Mouse (Mus musculus): ENCODE data around the gene Ackr4. TPM values are rescaled to one million over a fixed set of nuclear protein-coding genes. Genes with fewer than 3 reads are reported as not detected.
A peak's percentile ranks its signal among the peaks of the same experiment; 100 is the strongest.

Gene Ackr4
- 1.3 and 1.5 TPM in 2 replicates for polyA plus RNA-seq (2014; fragmentation: Nextera tagmentation; extraction: Ambion mirVana)

- Histone ChIP-seq H3K4me1 (replicated peaks; ENCODE audit: control insufficient read depth, insufficient read depth, low read length) (0 out of 2 replicates have a peak, but pooled peaks cover 4% of the 10 kb centered on the region), H3K27ac (peak within 1 kb of the TSS; percentile 49; the same call in 1 of the 2 replicates), H3K36me3 (replicated peaks; ENCODE audit: control insufficient read depth, insufficient read depth) (no peaks in the 10 kb centered on the region), H3K9ac (no peak within 1 kb of the TSS), H3K4me2 (replicated peaks) (no peak within 1 kb of the TSS), H3K4me3 (replicated peaks; ENCODE audit: low read length) (no peak within 1 kb of the TSS), H3K27me3 (ENCODE audit: control insufficient read depth, insufficient read depth, low read length) (no peaks in the 10 kb centered on the region), H3K9me3 (ENCODE audit: control insufficient read depth, low read length) (no peaks in the 10 kb centered on the region)
- ATAC-seq (ENCODE audit: low FRiP score) (no peak), DNase-seq (ENCODE audit: low spot score) (no peak)
- WGBS = 71% methylated on average over 3 of the region's 3 CpGs
Observed at GRCm38 (mm10) chr9:104126833-104127232, at the start of gene Ackr4. Ackr4 (minus strand) TSS chr9:104126933.

- H3K4me2 ChIP-seq (replicated peaks) = no peak overlapping the region
- 96% methylated on average over 6 of the region's 6 CpGs for WGBS
- ATAC-seq (ENCODE audit: low FRiP score) = no peak
Observed at GRCm38 (mm10) chr9:104172342-104172741, 45.6 kb upstream of the Ackr4 start.

GRCm38 (mm10) chr9:104171651-104172050 is 44.9 kb upstream of the Ackr4 start:
- H3K9me3 ChIP-seq (ENCODE audit: control insufficient read depth, low read length) = no peaks in the 10 kb centered on the region
- H3K4me3 ChIP-seq (replicated peaks; ENCODE audit: low read length) = no peak overlapping the region
- no peak overlapping the region for H3K9ac ChIP-seq
- DNase-seq (ENCODE audit: low spot score) = no peak
- WGBS = 95% methylated on average over 6 of the region's 6 CpGs
- H3K4me2 ChIP-seq (replicated peaks) = no peak overlapping the region
- peaks cover 88% of the 10 kb centered on the region for H3K36me3 ChIP-seq (replicated peaks; ENCODE audit: control insufficient read depth, insufficient read depth)
- ATAC-seq (ENCODE audit: low FRiP score) = no peak
- H3K27ac ChIP-seq = no peak overlapping the region
- no peaks in the 10 kb centered on the region for H3K4me1 ChIP-seq (replicated peaks; ENCODE audit: control insufficient read depth, insufficient read depth, low read length)
- H3K27me3 ChIP-seq (ENCODE audit: control insufficient read depth, insufficient read depth, low read length) = no peaks in the 10 kb centered on the region

More at GRCm38 (mm10) chr9:104172342-104172741, 45.6 kb upstream of the Ackr4 start:
- Histone ChIP-seq H3K9me3 (ENCODE audit: control insufficient read depth, low read length) (no peaks in the 10 kb centered on the region), H3K27me3 (ENCODE audit: control insufficient read depth, insufficient read depth, low read length) (no peaks in the 10 kb centered on the region), H3K4me3 (replicated peaks; ENCODE audit: low read length) (no peak overlapping the region), H3K4me1 (replicated peaks; ENCODE audit: control insufficient read depth, insufficient read depth, low read length) (no peaks in the 10 kb centered on the region), H3K9ac (no peak overlapping the region), H3K27ac (no peak overlapping the region), H3K36me3 (replicated peaks; ENCODE audit: control insufficient read depth, insufficient read depth) (peaks cover 88% of the 10 kb centered on the region)
- no peak for DNase-seq (ENCODE audit: low spot score)

GRCm38 (mm10) chr9:104169986-104170385 is 43.3 kb upstream of the Ackr4 start:
- Histone ChIP-seq H3K9me3 (ENCODE audit: control insufficient read depth, low read length) (no peaks in the 10 kb centered on the region), H3K9ac (no peak overlapping the region), H3K4me1 (replicated peaks; ENCODE audit: control insufficient read depth, insufficient read depth, low read length) (no peaks in the 10 kb centered on the region), H3K36me3 (replicated peaks; ENCODE audit: control insufficient read depth, insufficient read depth) (peaks cover 87% of the 10 kb centered on the region), H3K27me3 (ENCODE audit: control insufficient read depth, insufficient read depth, low read length) (no peaks in the 10 kb centered on the region), H3K27ac (no peak overlapping the region), H3K4me3 (replicated peaks; ENCODE audit: low read length) (no peak overlapping the region), H3K4me2 (replicated peaks) (no peak overlapping the region)
- DNase-seq (ENCODE audit: low spot score) = no peak
- ATAC-seq (ENCODE audit: low FRiP score) = no peak
- WGBS = 94% methylated on average over 10 of the region's 10 CpGs

GRCm38 (mm10) chr9:104165926-104166325 is 39.2 kb upstream of the Ackr4 start:
- H3K36me3 ChIP-seq (replicated peaks; ENCODE audit: control insufficient read depth, insufficient read depth) = peaks cover 88% of the 10 kb centered on the region
- ATAC-seq (ENCODE audit: low FRiP score) (no peak), DNase-seq (ENCODE audit: low spot score) (no peak)
- H3K4me1 ChIP-seq (replicated peaks; ENCODE audit: control insufficient read depth, insufficient read depth, low read length) = no peaks in the 10 kb centered on the region
- no peak overlapping the region for H3K9ac ChIP-seq
- no peaks in the 10 kb centered on the region for H3K9me3 ChIP-seq (ENCODE audit: control insufficient read depth, low read length)
- no peaks in the 10 kb centered on the region for H3K27me3 ChIP-seq (ENCODE audit: control insufficient read depth, insufficient read depth, low read length)
- WGBS = 97% methylated on average over 5 of the region's 5 CpGs
- H3K27ac ChIP-seq = no peak overlapping the region
- no peak overlapping the region for H3K4me2 ChIP-seq (replicated peaks)
- H3K4me3 ChIP-seq (replicated peaks; ENCODE audit: low read length) = no peak overlapping the region

- Histone ChIP-seq H3K27ac (no peak overlapping the region), H3K9me3 (ENCODE audit: control insufficient read depth, low read length) (no peaks in the 10 kb centered on the region), H3K4me3 (replicated peaks; ENCODE audit: low read length) (no peak overlapping the region), H3K9ac (no peak overlapping the region), H3K36me3 (replicated peaks; ENCODE audit: control insufficient read depth, insufficient read depth) (peaks cover 88% of the 10 kb centered on the region), H3K4me1 (replicated peaks; ENCODE audit: control insufficient read depth, insufficient read depth, low read length) (no peaks in the 10 kb centered on the region), H3K27me3 (ENCODE audit: control insufficient read depth, insufficient read depth, low read length) (no peaks in the 10 kb centered on the region), H3K4me2 (replicated peaks) (no peak overlapping the region)
- WGBS = 90% methylated on average over 5 of the region's 5 CpGs
- DNase-seq (ENCODE audit: low spot score) (no peak), ATAC-seq (ENCODE audit: low FRiP score) (no peak)
Observed at GRCm38 (mm10) chr9:104164194-104164593, 37.5 kb upstream of the Ackr4 start.

- DNase-seq (ENCODE audit: low spot score) (no peak), ATAC-seq (ENCODE audit: low FRiP score) (no peak)
- Histone ChIP-seq H3K27ac (no peak overlapping the region), H3K27me3 (ENCODE audit: control insufficient read depth, insufficient read depth, low read length) (no peaks in the 10 kb centered on the region), H3K9me3 (ENCODE audit: control insufficient read depth, low read length) (no peaks in the 10 kb centered on the region), H3K9ac (no peak overlapping the region), H3K4me1 (replicated peaks; ENCODE audit: control insufficient read depth, insufficient read depth, low read length) (no peaks in the 10 kb centered on the region), H3K4me2 (replicated peaks) (no peak overlapping the region), H3K4me3 (replicated peaks; ENCODE audit: low read length) (no peak overlapping the region), H3K36me3 (replicated peaks; ENCODE audit: control insufficient read depth, insufficient read depth) (peaks cover 96% of the 10 kb centered on the region)
- 89% methylated on average over 7 of the region's 7 CpGs for WGBS
Observed at GRCm38 (mm10) chr9:104161117-104161516, 34.4 kb upstream of the Ackr4 start.

GRCm38 (mm10) chr9:104157291-104157690 is 30.6 kb upstream of the Ackr4 start:
- Histone ChIP-seq H3K27me3 (ENCODE audit: control insufficient read depth, insufficient read depth, low read length) (no peaks in the 10 kb centered on the region), H3K27ac (no peak overlapping the region), H3K4me1 (replicated peaks; ENCODE audit: control insufficient read depth, insufficient read depth, low read length) (no peaks in the 10 kb centered on the region), H3K4me2 (replicated peaks) (no peak overlapping the region), H3K36me3 (replicated peaks; ENCODE audit: control insufficient read depth, insufficient read depth) (peaks cover 99% of the 10 kb centered on the region), H3K4me3 (replicated peaks; ENCODE audit: low read length) (no peak overlapping the region), H3K9me3 (ENCODE audit: control insufficient read depth, low read length) (no peaks in the 10 kb centered on the region), H3K9ac (no peak overlapping the region)
- no peak for ATAC-seq (ENCODE audit: low FRiP score)
- WGBS = 98% methylated on average over 7 of the region's 7 CpGs
- DNase-seq (ENCODE audit: low spot score) = no peak

GRCm38 (mm10) chr9:104156506-104156905 is 29.8 kb upstream of the Ackr4 start:
- H3K27ac ChIP-seq = no peak overlapping the region
- DNase-seq (ENCODE audit: low spot score) = no peak
- H3K4me3 ChIP-seq (replicated peaks; ENCODE audit: low read length) = no peak overlapping the region
- peaks cover 98% of the 10 kb centered on the region for H3K36me3 ChIP-seq (replicated peaks; ENCODE audit: control insufficient read depth, insufficient read depth)
- WGBS = 97% methylated on average over 8 of the region's 8 CpGs
- H3K27me3 ChIP-seq (ENCODE audit: control insufficient read depth, insufficient read depth, low read length) = no peaks in the 10 kb centered on the region
- H3K4me1 ChIP-seq (replicated peaks; ENCODE audit: control insufficient read depth, insufficient read depth, low read length) = no peaks in the 10 kb centered on the region
- H3K9me3 ChIP-seq (ENCODE audit: control insufficient read depth, low read length) = no peaks in the 10 kb centered on the region
- no peak for ATAC-seq (ENCODE audit: low FRiP score)
- H3K4me2 ChIP-seq (replicated peaks) = no peak overlapping the region
- H3K9ac ChIP-seq = no peak overlapping the region

GRCm38 (mm10) chr9:104155100-104155715 is 28.5 kb upstream of the Ackr4 start:
- Histone ChIP-seq H3K27ac (no peak overlapping the region), H3K4me1 (replicated peaks; ENCODE audit: control insufficient read depth, insufficient read depth, low read length) (no peaks in the 10 kb centered on the region), H3K36me3 (replicated peaks; ENCODE audit: control insufficient read depth, insufficient read depth) (peaks cover 96% of the 10 kb centered on the region), H3K4me2 (replicated peaks) (no peak overlapping the region), H3K4me3 (replicated peaks; ENCODE audit: low read length) (no peak overlapping the region), H3K27me3 (ENCODE audit: control insufficient read depth, insufficient read depth, low read length) (no peaks in the 10 kb centered on the region), H3K9ac (no peak overlapping the region), H3K9me3 (ENCODE audit: control insufficient read depth, low read length) (no peaks in the 10 kb centered on the region)
- DNase-seq (ENCODE audit: low spot score) (no peak), ATAC-seq (ENCODE audit: low FRiP score) (no peak)
- WGBS = 97% methylated on average over 14 of the region's 14 CpGs
